Mouse (Mus musculus) liver, postnatal 0 days (tissue): Measurements from ENCODE around the gene Mrps34. TPM values are rescaled to one million over a fixed set of nuclear protein-coding genes. Genes with fewer than 3 reads are reported as not detected.
"Not testable (repeated sequence)": the region's sequence is repeated elsewhere in the genome, so short reads cannot be mapped to it uniquely, and the experiment has no call there.

ENCODE experiments used
- ATAC-seq: fragments of 200-750 bp; cut with Nextera tagmentation; 2 replicates; pipeline ENCODE4 v1.8.0; 2017; ENCODE audit warnings: mild to moderate bottlenecking, moderate library complexity
- DNase-seq: peaks from one replicate; pipeline ENCODE4 v3.0.0-alpha.2; 2016
- H3K27ac ChIP-seq: fragments of 300-500 bp; sonication (generic); 2 replicates; pipeline ENCODE4 v1.5.1; 2014; ENCODE audit warnings: antibody characterized with exemption, moderate library complexity, mild to moderate bottlenecking, low read depth
- H3K27me3 ChIP-seq: fragments of 300-500 bp; sonication (generic); 2 replicates; pipeline ENCODE4 v1.6.1; 2014; ENCODE audit warnings: low read length, control low read depth, mixed read lengths; ENCODE audit not compliant: insufficient read depth
- H3K36me3 ChIP-seq: fragments of 300-500 bp; sonication (generic); replicated peaks from 2 replicates; pipeline ENCODE4 v1.6.1; 2014; ENCODE audit warnings: mild to moderate bottlenecking, control low read depth, low read length, moderate library complexity, mixed read lengths; ENCODE audit not compliant: insufficient read depth
- H3K4me1 ChIP-seq: fragments of 300-500 bp; sonication (generic); 2 replicates; pipeline ENCODE4 v1.6.1; 2014; ENCODE audit warnings: antibody characterized with exemption, mild to moderate bottlenecking, control low read depth; ENCODE audit not compliant: insufficient read depth
- H3K4me2 ChIP-seq: fragments of 300-500 bp; sonication (generic); 2 replicates; pipeline ENCODE4 v1.6.1; 2014; ENCODE audit warnings: low read depth, mild to moderate bottlenecking, low read length, moderate library complexity, mixed read lengths
- H3K4me3 ChIP-seq: fragments of 300-500 bp; sonication (generic); 2 replicates; pipeline ENCODE4 v1.5.1; 2014; ENCODE audit warnings: low read depth, low read length
- H3K9ac ChIP-seq: fragments of 300-500 bp; sonication (generic); replicated peaks from 2 replicates; pipeline ENCODE4 v1.6.1; 2014; ENCODE audit warnings: mild to moderate bottlenecking, moderate library complexity
- H3K9me3 ChIP-seq: fragments of 300-500 bp; sonication (generic); 2 replicates; pipeline ENCODE4 v1.6.1; 2016; ENCODE audit warnings: mild to moderate bottlenecking, control low read depth, low read length, mixed read lengths
- CTCF ChIP-seq: sonication (generic); IDR thresholded peaks from 2 replicates; pipeline ENCODE4 v1.5.1; 2016; ENCODE audit warnings: antibody characterized with exemption, low read depth
- EP300 ChIP-seq: IDR thresholded peaks from 2 replicates; pipeline ENCODE4 v1.6.1; 2016; ENCODE audit warnings: antibody characterized with exemption, low read depth, mild to moderate bottlenecking
- WGBS: fragments of 180-500 bp; shearing (Covaris S2); extraction: QIAGEN DNeasy Blood & Tissue Kit; methylation state at CpG from one replicate; pipeline ENCODE4 v1.1.7; 2014; ENCODE audit not compliant: insufficient replicate concordance; 5-methylcytosine and 5-hydroxymethylcytosine counted together
- polyA plus RNA-seq: library from polyadenylated mRNA; unstranded; fragments of >200 nt; fragmentation: Nextera tagmentation; extraction: Ambion mirVana; gene quantifications from 2 replicates; pipeline ENCODE4 v1.2.1, GENCODE M21; 2015

The Mrps34 gene
- polyA plus RNA-seq, 1 experiment from 2014 or later = 99.6 TPM

GRCm38 (mm10) chr17:24942453-24942852 lies 47.5 kb downstream of the Mrps34 start:
- DNase-seq, H3K4me3 ChIP-seq, H3K27me3 ChIP-seq, H3K27ac ChIP-seq, H3K9me3 ChIP-seq, H3K9ac ChIP-seq, H3K4me2 ChIP-seq, H3K4me1 ChIP-seq: not testable (repeated sequence)
- WGBS = 8% methylated on average over 2 of the region's 2 CpGs
- peaks cover 20% of the 10 kb centered on the region for H3K36me3 ChIP-seq
- peak; percentile 60; the same call in 1 of the 2 replicates for ATAC-seq
- peak; percentile 80 for TF ChIP-seq CTCF

DNA sequence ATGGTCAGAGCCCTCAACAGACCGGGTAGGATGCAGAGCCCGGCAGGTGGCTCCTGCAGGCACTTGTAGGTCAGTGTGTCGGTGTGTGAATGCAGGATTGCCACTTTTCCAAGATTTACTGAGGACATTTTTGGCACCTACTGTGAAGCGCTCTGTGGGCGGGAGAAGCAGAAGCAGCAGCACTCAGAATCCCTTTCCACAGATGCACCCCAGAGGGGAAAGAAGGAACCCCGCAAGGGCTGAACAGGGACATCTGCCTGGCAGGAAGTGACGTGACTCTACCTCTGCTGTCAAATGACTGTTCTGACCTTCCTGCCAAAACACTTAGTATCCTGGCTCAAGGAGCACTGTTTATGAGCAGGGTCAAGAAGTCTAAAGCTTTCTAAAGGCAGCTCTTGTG lies 48.1 kb downstream of the Mrps34 start:
- Histone ChIP-seq H3K27ac (no peak overlapping the region), H3K4me1 (no peaks in the 10 kb centered on the region), H3K9ac (no peak overlapping the region), H3K36me3 (peaks cover 25% of the 10 kb centered on the region), H3K4me3 (no peak overlapping the region), H3K9me3 (no peaks in the 10 kb centered on the region), H3K27me3 (no peaks in the 10 kb centered on the region), H3K4me2 (no peak overlapping the region)
- 85% methylated on average over 7 of the region's 7 CpGs for WGBS
- DNase-seq (no peak), ATAC-seq (no peak)
- TF ChIP-seq CTCF (no peak), EP300 (no peak)

DNA sequence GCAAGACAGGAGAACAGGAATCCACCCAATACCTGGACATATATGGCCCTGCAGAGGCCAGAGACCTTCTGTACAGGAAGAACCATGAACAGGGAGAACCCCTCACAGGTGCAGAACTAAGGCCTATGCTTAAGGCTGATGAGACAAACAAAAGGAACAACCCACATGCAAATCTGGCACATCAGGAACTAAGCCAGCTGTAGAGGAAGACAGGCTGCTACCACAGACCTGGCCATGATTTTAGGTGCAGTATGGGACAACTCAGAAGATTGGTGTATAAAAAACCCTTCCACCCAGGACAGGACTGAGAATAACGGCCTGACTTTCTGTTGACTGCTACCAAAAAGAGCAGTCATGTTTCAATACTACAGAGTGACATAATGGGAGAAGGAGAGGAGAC lies 48.7 kb downstream of the Mrps34 start:
- 86% methylated on average over 1 of the region's 1 CpGs for WGBS
- not testable (repeated sequence) for H3K9me3 ChIP-seq, H3K27me3 ChIP-seq, ATAC-seq, H3K4me3 ChIP-seq, H3K4me2 ChIP-seq, H3K4me1 ChIP-seq, H3K27ac ChIP-seq, DNase-seq, H3K9ac ChIP-seq
- peaks cover 25% of the 10 kb centered on the region for H3K36me3 ChIP-seq

Other genes starting within 250 kb of the Mrps34 start
- gene Slc9a3r2, start 244.8 kb upstream of the Mrps34 start, polyA plus RNA-seq = 12.5 and 13.3 TPM in 2 replicates
- not detected in 2 replicates for gene Npw, start 236.7 kb upstream of the Mrps34 start, polyA plus RNA-seq
- gene Zfp598, start 225.4 kb upstream of the Mrps34 start, polyA plus RNA-seq = 7.2 and 7.6 TPM in 2 replicates
- 0.11 TPM in 2 replicates for gene Syngr3, start 205.2 kb upstream of the Mrps34 start, polyA plus RNA-seq
- 46.5 and 50.7 TPM in 2 replicates for gene Gfer, start 199.0 kb upstream of the Mrps34 start, polyA plus RNA-seq
- 0.51 and 0.58 TPM in 2 replicates for gene Noxo1, start 198.9 kb upstream of the Mrps34 start, polyA plus RNA-seq
- gene Tbl3, start 187.5 kb upstream of the Mrps34 start, polyA plus RNA-seq = 18.1 and 21.5 TPM in 2 replicates
- not detected in 2 replicates for gene Rnf151, start 177.1 kb upstream of the Mrps34 start, polyA plus RNA-seq
- gene Rps2, start 177.0 kb upstream of the Mrps34 start, polyA plus RNA-seq = 819 and 856 TPM in 2 replicates
- 355 TPM in 2 replicates for gene Ndufb10, start 170.6 kb upstream of the Mrps34 start, polyA plus RNA-seq
- 0.14 and 1.4 TPM in 2 replicates for gene Rpl3l, start 167.3 kb upstream of the Mrps34 start, polyA plus RNA-seq
- gene Msrb1, start 158.5 kb upstream of the Mrps34 start, polyA plus RNA-seq = 116 and 119 TPM in 2 replicates
- 0.20 and 0.64 TPM in 2 replicates for gene Hs3st6, start 142.1 kb upstream of the Mrps34 start, polyA plus RNA-seq
- gene Meiob, start 90.8 kb upstream of the Mrps34 start, polyA plus RNA-seq = 0.97 and 1.2 TPM in 2 replicates
- gene Hagh, start 55.0 kb upstream of the Mrps34 start, polyA plus RNA-seq = 233 and 241 TPM in 2 replicates
- gene Fahd1, start 44.8 kb upstream of the Mrps34 start, polyA plus RNA-seq = 84.9 and 90.0 TPM in 2 replicates
- gene Igfals, start 29.1 kb upstream of the Mrps34 start, polyA plus RNA-seq = 28.0 and 32.4 TPM in 2 replicates
- 41.5 and 46.4 TPM in 2 replicates for gene Nubp2, start 8.8 kb upstream of the Mrps34 start, polyA plus RNA-seq
- gene Spsb3, start 8.5 kb upstream of the Mrps34 start, polyA plus RNA-seq = 43.5 and 45.5 TPM in 2 replicates
- 11.3 and 11.9 TPM in 2 replicates for gene Eme2, start within 50 bp of the Mrps34 start, polyA plus RNA-seq
- 37.1 and 37.8 TPM in 2 replicates for gene Nme3, start 1.4 kb downstream of the Mrps34 start, polyA plus RNA-seq
- 4.0 and 4.5 TPM in 2 replicates for gene Mapk8ip3, start 41.9 kb downstream of the Mrps34 start, polyA plus RNA-seq
- gene Jpt2, start 65.6 kb downstream of the Mrps34 start, polyA plus RNA-seq = 22.4 and 25.1 TPM in 2 replicates
- gene Cramp1l, start 120.7 kb downstream of the Mrps34 start, polyA plus RNA-seq = 1.4 and 1.8 TPM in 2 replicates
- 36.9 and 42.7 TPM in 2 replicates for gene Ift140, start 121.0 kb downstream of the Mrps34 start, polyA plus RNA-seq
- 8.3 and 9.4 TPM in 2 replicates for gene Tmem204, start 188.5 kb downstream of the Mrps34 start, polyA plus RNA-seq
- gene Telo2, start 220.9 kb downstream of the Mrps34 start, polyA plus RNA-seq = 5.3 and 5.7 TPM in 2 replicates
- gene Ptx4, start 225.6 kb downstream of the Mrps34 start, polyA plus RNA-seq = not detected in 2 replicates
- 7.3 and 8.6 TPM in 2 replicates for gene Clcn7, start 238.3 kb downstream of the Mrps34 start, polyA plus RNA-seq